1 mouse cellular context compared by ENCODE assay signal in the genomic region with DNA sequence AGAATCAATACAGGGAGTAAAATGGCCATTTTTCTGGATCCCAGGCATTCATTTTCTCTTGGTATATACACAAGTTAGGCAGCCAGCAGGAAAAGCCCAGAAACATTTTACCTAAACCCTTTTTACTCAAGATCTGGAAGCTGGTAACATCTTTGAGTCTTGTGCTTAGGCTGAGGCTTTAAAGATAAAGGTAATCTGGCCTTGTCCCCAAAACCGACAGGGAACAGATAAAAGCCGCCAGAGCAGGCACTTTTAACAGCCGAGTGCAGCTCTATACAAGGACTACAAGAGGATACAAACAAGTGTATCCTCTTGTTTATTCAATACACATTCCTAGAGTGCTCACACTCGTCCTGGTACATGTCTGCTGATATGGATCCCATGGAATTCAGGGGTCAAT.
TF ChIP-seq lines count a peak whose summit lies in the region.

No protein-coding gene starts in this region.

TF ChIP-seq in MEL, 35 proteins besides CTCF, POLR2A, EP300 and RAD21:
- no peak for TF ChIP-seq MEF2A (IDR thresholded peaks at IDR 0.05; ENCODE audit: extremely low read depth, insufficient replicate concordance, low read depth, low read length, poor library complexity, severe bottlenecking)
- peak; percentile 78 for TF ChIP-seq ETS1 (IDR thresholded peaks at IDR 0.05; ENCODE audit: low read depth, low read length)
- TF ChIP-seq UBTF (IDR thresholded peaks at IDR 0.05; ENCODE audit: borderline replicate concordance, insufficient read depth, low read depth, low read length), result no peak
- TF ChIP-seq MAFK (IDR thresholded peaks at IDR 0.05; ENCODE audit: borderline replicate concordance, low read depth, low read length), result peak; percentile 65; the same call in 1 of the 2 replicates
- peak; percentile 13; the same call in 1 of the 2 replicates for TF ChIP-seq CHD2 (IDR thresholded peaks at IDR 0.05; ENCODE audit: low read length)
- 0 out of 2 replicates have a peak, but pooled peaks have one; percentile 5 for TF ChIP-seq SMC3 (IDR thresholded peaks at IDR 0.05; ENCODE audit: low read depth, low read length)
- TF ChIP-seq TBP (IDR thresholded peaks at IDR 0.05; ENCODE audit: low read depth, low read length), result no peak
- TF ChIP-seq E2F4 (IDR thresholded peaks at IDR 0.05; ENCODE audit: borderline replicate concordance, low read depth, low read length), result no peak; the same call in 1 of the 2 replicates
- TF ChIP-seq HCFC1 (IDR thresholded peaks at IDR 0.05; ENCODE audit: low read depth, low read length), result no peak
- TF ChIP-seq ZNF384 (IDR thresholded peaks at IDR 0.05; ENCODE audit: low read depth, low read length), result no peak
- peak; percentile 87 for TF ChIP-seq BHLHE40 (IDR thresholded peaks at IDR 0.05; ENCODE audit: borderline replicate concordance, low read depth, low read length)
- TF ChIP-seq NELFE (IDR thresholded peaks at IDR 0.05; ENCODE audit: low read depth, low read length), result no peak
- peak; percentile 53; the same call in 1 of the 2 replicates for TF ChIP-seq MYC (IDR thresholded peaks at IDR 0.05; ENCODE audit: low read depth, low read length)
- TF ChIP-seq USF2 (IDR thresholded peaks at IDR 0.05; ENCODE audit: borderline replicate concordance in 1 of 2, insufficient read depth in 1 of 2, low read depth in 1 of 2, low read length in 2 of 2), result no peak
- TF ChIP-seq KAT2A (conservative IDR thresholded peaks at IDR 0.05; ENCODE audit: low read depth, low read length), result peak; percentile 40; the same call in 1 of the 2 replicates
- TF ChIP-seq MXI1 (IDR thresholded peaks at IDR 0.05; ENCODE audit: low read depth, low read length), result peak; percentile 58
- peak; percentile 80 for TF ChIP-seq SIN3A (IDR thresholded peaks at IDR 0.05; ENCODE audit: low read length)
- TF ChIP-seq RCOR1 (IDR thresholded peaks at IDR 0.05; ENCODE audit: low read depth, low read length), result peak; percentile 91
- no peak for TF ChIP-seq ELF1 (IDR thresholded peaks at IDR 0.05; ENCODE audit: low read depth, low read length)
- TF ChIP-seq POLR2AphosphoS5 (IDR thresholded peaks at IDR 0.05; ENCODE audit: borderline replicate concordance, low read depth, low read length), result no peak
- peak; percentile 91 for TF ChIP-seq TCF12 (IDR thresholded peaks at IDR 0.05; ENCODE audit: low read depth, low read length)
- peak; percentile 82; the same call in 1 of the 2 replicates for TF ChIP-seq CHD1 (IDR thresholded peaks at IDR 0.05; ENCODE audit: low read depth, low read length)
- TF ChIP-seq MAZ (IDR thresholded peaks at IDR 0.05; ENCODE audit: low read depth, low read length), result 0 out of 2 replicates have a peak, but pooled peaks have one; percentile 41
- TF ChIP-seq GABPA (IDR thresholded peaks at IDR 0.05; ENCODE audit: low read depth, low read length), result no peak
- TF ChIP-seq ZMIZ1 (IDR thresholded peaks at IDR 0.05; ENCODE audit: low read depth, low read length), result no peak
- no peak for TF ChIP-seq USF1 (IDR thresholded peaks at IDR 0.05; ENCODE audit: low read depth, low read length)
- peak; percentile 25; the same call in 1 of the 2 replicates for TF ChIP-seq TAL1 (IDR thresholded peaks at IDR 0.05; ENCODE audit: low read length)
- TF ChIP-seq JUND (IDR thresholded peaks at IDR 0.05; ENCODE audit: low read depth, low read length), result 0 out of 2 replicates have a peak, but pooled peaks have one; percentile 26
- peak; percentile 28 for TF ChIP-seq ZC3H11A (IDR thresholded peaks at IDR 0.05; ENCODE audit: low read depth, low read length)
- peak; percentile 93 for TF ChIP-seq GATA1 (IDR thresholded peaks at IDR 0.05; ENCODE audit: low read depth, low read length)
- no peak; the same call in 1 of the 2 replicates for TF ChIP-seq POLR2AphosphoS2 (IDR thresholded peaks at IDR 0.05; ENCODE audit: low read length)
- peak; percentile 74; the same call in 1 of the 2 replicates for TF ChIP-seq MYB (IDR thresholded peaks at IDR 0.05; ENCODE audit: low read depth, low read length)
- TF ChIP-seq MAX (IDR thresholded peaks at IDR 0.05; ENCODE audit: low read length), result peak; percentile 47
- peak; percentile 45; the same call in 1 of the 2 replicates for TF ChIP-seq ZKSCAN1 (IDR thresholded peaks at IDR 0.05; ENCODE audit: low read depth, low read length)
- peak; percentile 19; the same call in 1 of the 2 replicates for TF ChIP-seq NRF1 (IDR thresholded peaks at IDR 0.05; ENCODE audit: insufficient read depth, low read depth, low read length, poor library complexity, severe bottlenecking)
